Mouse (Mus musculus): ENCODE results near the gene Dyx1c1. TPM values are rescaled to one million over a fixed set of nuclear protein-coding genes. Genes with fewer than 3 reads are reported as not detected.

The Dyx1c1 gene
- polyA plus RNA-seq, 1 experiment from 2014 or later: 0.51 TPM

- peak within 1 kb of the TSS; percentile 86 for H3K27ac ChIP-seq (replicated peaks)
- no peaks in the 10 kb centered on the region for H3K9me3 ChIP-seq (ENCODE audit: control insufficient read depth, low read length)
Measured at GRCm38 (mm10) chr9:72925021-72925934, 33.3 kb upstream of the Dyx1c1 start, which contains the start of gene Pygo1. Gene Pygo1, plus strand, starts transcription at chr9:72925645.

GRCm38 (mm10) chr9:72925935-72926258 is 32.7 kb upstream of the Dyx1c1 start:
- H3K9me3 ChIP-seq (ENCODE audit: control insufficient read depth, low read length): no peaks in the 10 kb centered on the region
- WGBS: 1% methylated on average over 20 of the region's 20 CpGs
- H3K9ac ChIP-seq (ENCODE audit: low read length): peak overlapping the region; percentile 84
- peak overlapping the region; percentile 68 for H3K4me3 ChIP-seq (ENCODE audit: low read depth, low read length)
- H3K4me2 ChIP-seq (replicated peaks; ENCODE audit: low read depth): peak overlapping the region; percentile 85
- DNase-seq (ENCODE audit: low spot score) (no peak), ATAC-seq (ENCODE audit: low FRiP score, low TSS enrichment) (no peak)
- peak overlapping the region; percentile 86 for H3K27ac ChIP-seq (replicated peaks)
- TF ChIP-seq CTCF (IDR thresholded peaks at IDR 0.05; ENCODE audit: low read depth) (no peak), EP300 (optimal IDR thresholded peaks at IDR 0.05) (no peak)
- no peaks in the 10 kb centered on the region for H3K27me3 ChIP-seq (ENCODE audit: control insufficient read depth, insufficient read depth, low read length)
- no peaks in the 10 kb centered on the region for H3K4me1 ChIP-seq (replicated peaks; ENCODE audit: control insufficient read depth, insufficient read depth)
- no peaks in the 10 kb centered on the region for H3K36me3 ChIP-seq (ENCODE audit: control insufficient read depth, insufficient read depth, low read length)

More at GRCm38 (mm10) chr9:72925021-72925934, 33.3 kb upstream of the Dyx1c1 start, which contains the start of gene Pygo1:
- Histone ChIP-seq H3K4me2 (replicated peaks; ENCODE audit: low read depth) (peak within 1 kb of the TSS; percentile 85), H3K9ac (ENCODE audit: low read length) (peak within 1 kb of the TSS; percentile 84), H3K4me1 (replicated peaks; ENCODE audit: control insufficient read depth, insufficient read depth) (no peaks in the 10 kb centered on the region), H3K27me3 (ENCODE audit: control insufficient read depth, insufficient read depth, low read length) (no peaks in the 10 kb centered on the region), H3K4me3 (ENCODE audit: low read depth, low read length) (peak within 1 kb of the TSS; percentile 68), H3K36me3 (ENCODE audit: control insufficient read depth, insufficient read depth, low read length) (no peaks in the 10 kb centered on the region)
- DNase-seq (ENCODE audit: low spot score) (peak; percentile 34), ATAC-seq (ENCODE audit: low FRiP score, low TSS enrichment) (peak; percentile 77)
- no peak for TF ChIP-seq CTCF (IDR thresholded peaks at IDR 0.05; ENCODE audit: low read depth)
- TF ChIP-seq EP300 (optimal IDR thresholded peaks at IDR 0.05): no peak
- under 1% methylated on average over 88 of the region's 108 CpGs for WGBS

GRCm38 (mm10) chr9:72931166-72931790 is 27.3 kb upstream of the Dyx1c1 start:
- Histone ChIP-seq H3K27me3 (ENCODE audit: control insufficient read depth, insufficient read depth, low read length) (no peaks in the 10 kb centered on the region), H3K4me1 (replicated peaks; ENCODE audit: control insufficient read depth, insufficient read depth) (no peaks in the 10 kb centered on the region), H3K9ac (ENCODE audit: low read length) (no peak overlapping the region), H3K9me3 (ENCODE audit: control insufficient read depth, low read length) (no peaks in the 10 kb centered on the region), H3K4me2 (replicated peaks; ENCODE audit: low read depth) (no peak overlapping the region), H3K27ac (replicated peaks) (no peak overlapping the region), H3K4me3 (ENCODE audit: low read depth, low read length) (no peak overlapping the region), H3K36me3 (ENCODE audit: control insufficient read depth, insufficient read depth, low read length) (no peaks in the 10 kb centered on the region)
- WGBS: 75% methylated on average over 13 of the region's 13 CpGs
- DNase-seq (ENCODE audit: low spot score) (no peak), ATAC-seq (ENCODE audit: low FRiP score, low TSS enrichment) (no peak)
- TF ChIP-seq CTCF (IDR thresholded peaks at IDR 0.05; ENCODE audit: low read depth): no peak
- TF ChIP-seq EP300 (optimal IDR thresholded peaks at IDR 0.05): no peak

GRCm38 (mm10) chr9:72935309-72935708 is 23.3 kb upstream of the Dyx1c1 start:
- DNase-seq (ENCODE audit: low spot score) (no peak), ATAC-seq (ENCODE audit: low FRiP score, low TSS enrichment) (no peak)
- no peak overlapping the region for H3K9ac ChIP-seq (ENCODE audit: low read length)
- no peak overlapping the region for H3K27ac ChIP-seq (replicated peaks)
- H3K27me3 ChIP-seq (ENCODE audit: control insufficient read depth, insufficient read depth, low read length): no peaks in the 10 kb centered on the region
- TF ChIP-seq EP300 (optimal IDR thresholded peaks at IDR 0.05): no peak
- TF ChIP-seq CTCF (IDR thresholded peaks at IDR 0.05; ENCODE audit: low read depth): peak; percentile 29
- 84% methylated on average over 4 of the region's 4 CpGs for WGBS
- no peaks in the 10 kb centered on the region for H3K36me3 ChIP-seq (ENCODE audit: control insufficient read depth, insufficient read depth, low read length)
- H3K9me3 ChIP-seq (ENCODE audit: control insufficient read depth, low read length): no peaks in the 10 kb centered on the region
- no peak overlapping the region for H3K4me3 ChIP-seq (ENCODE audit: low read depth, low read length)
- H3K4me2 ChIP-seq (replicated peaks; ENCODE audit: low read depth): no peak overlapping the region
- no peaks in the 10 kb centered on the region for H3K4me1 ChIP-seq (replicated peaks; ENCODE audit: control insufficient read depth, insufficient read depth)

GRCm38 (mm10) chr9:72936301-72936700 is 22.3 kb upstream of the Dyx1c1 start:
- H3K4me2 ChIP-seq (replicated peaks; ENCODE audit: low read depth): no peak overlapping the region
- no peak for ATAC-seq (ENCODE audit: low FRiP score, low TSS enrichment)
- no peak overlapping the region for H3K4me3 ChIP-seq (ENCODE audit: low read depth, low read length)
- H3K36me3 ChIP-seq (ENCODE audit: control insufficient read depth, insufficient read depth, low read length): no peaks in the 10 kb centered on the region
- no peak for TF ChIP-seq EP300 (optimal IDR thresholded peaks at IDR 0.05)
- no peaks in the 10 kb centered on the region for H3K4me1 ChIP-seq (replicated peaks; ENCODE audit: control insufficient read depth, insufficient read depth)
- 76% methylated on average over 2 of the region's 2 CpGs for WGBS
- no peak for DNase-seq (ENCODE audit: low spot score)
- H3K9ac ChIP-seq (ENCODE audit: low read length): no peak overlapping the region
- no peaks in the 10 kb centered on the region for H3K27me3 ChIP-seq (ENCODE audit: control insufficient read depth, insufficient read depth, low read length)
- no peaks in the 10 kb centered on the region for H3K9me3 ChIP-seq (ENCODE audit: control insufficient read depth, low read length)
- no peak overlapping the region for H3K27ac ChIP-seq (replicated peaks)

DNA sequence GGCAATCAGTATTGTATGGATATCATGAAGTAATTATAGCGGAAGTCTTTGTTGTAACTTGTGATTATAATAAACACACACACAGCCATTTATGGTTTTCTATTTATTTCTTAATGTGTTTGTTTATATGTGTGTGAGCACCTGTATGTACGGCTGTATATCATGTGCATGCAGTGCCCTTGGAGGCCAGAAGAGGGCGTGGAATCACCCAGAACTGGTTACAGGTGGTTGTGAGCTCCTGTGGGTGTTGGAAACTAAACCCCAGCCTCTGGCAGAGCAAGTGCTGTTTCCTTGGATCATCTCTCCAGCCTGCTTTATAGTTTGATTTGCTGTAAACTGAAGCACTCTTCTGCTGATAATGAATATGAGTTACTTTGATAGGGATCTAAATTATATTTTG is 15.2 kb upstream of the Dyx1c1 start:
- no peaks in the 10 kb centered on the region for H3K9me3 ChIP-seq (ENCODE audit: control insufficient read depth, low read length)
- ATAC-seq (ENCODE audit: low FRiP score, low TSS enrichment) (no peak), DNase-seq (ENCODE audit: low spot score) (no peak)
- no peaks in the 10 kb centered on the region for H3K27me3 ChIP-seq (ENCODE audit: control insufficient read depth, insufficient read depth, low read length)
- no peak overlapping the region for H3K4me2 ChIP-seq (replicated peaks; ENCODE audit: low read depth)
- no peak overlapping the region for H3K9ac ChIP-seq (ENCODE audit: low read length)
- TF ChIP-seq EP300 (optimal IDR thresholded peaks at IDR 0.05) (no peak), CTCF (IDR thresholded peaks at IDR 0.05; ENCODE audit: low read depth) (peak; percentile 48)
- no peak overlapping the region for H3K27ac ChIP-seq (replicated peaks)
- H3K4me3 ChIP-seq (ENCODE audit: low read depth, low read length): no peak overlapping the region
- no peaks in the 10 kb centered on the region for H3K4me1 ChIP-seq (replicated peaks; ENCODE audit: control insufficient read depth, insufficient read depth)
- 0 out of 2 replicates have a peak, but pooled peaks cover 4% of the 10 kb centered on the region for H3K36me3 ChIP-seq (ENCODE audit: control insufficient read depth, insufficient read depth, low read length)
- 61% methylated on average over 3 of the region's 3 CpGs for WGBS
